In genomic region chr10:80260642-80261584, GRCm38 (mm10) we compare ENCODE assay signal across 8 mouse cellular contexts. TPM values are rescaled to one million over a fixed set of nuclear protein-coding genes. Genes with fewer than 3 reads are reported as not detected.
DNase-seq lines count a peak whose midpoint lies in the region; ATAC-seq lines count a peak whose summit lies in the region.

Gamt (minus strand) TSS chr10:80261012.
Dazap1 (plus strand) TSS chr10:80261486.

- intact Hi-C loops in gastrocnemius, postnatal 14 days (cut with DNase I; ENCODE audit: low total_unique reads) = no loop called here
- intact Hi-C loops in left cerebral cortex, postnatal 10 days (cut with DNase I) = no loop called here

- ATAC-seq in inflammation-experienced regulatory T-cells, adult 6 months = peak; percentile 49
- peak; percentile 68 for ATAC-seq in megakaryocyte-erythroid progenitor cell, adult 5-6 weeks (replicated peaks; ENCODE audit: low FRiP score, low TSS enrichment, poor library complexity, severe bottlenecking)

- DNase-seq in adrenal gland, adult (ENCODE audit: inconsistent age in 2 of 2, low spot score in 1 of 2) = peak; percentile 99
- peak; percentile 98 for DNase-seq in embryo, embryonic 10.5 days (ENCODE audit: low spot score)
- peak; percentile 99 for DNase-seq in gastrocnemius, postnatal 14 days
- peak; percentile 90 to 96 for DNase-seq in left cerebral cortex, postnatal 10 days (ENCODE audit: extremely low spot score in 1 of 2, low spot score in 2 of 2)
- DNase-seq in right cerebral cortex, postnatal 25 days = peak; percentile 88
- peak; percentile 99 for DNase-seq in urinary bladder, postnatal 4 days (ENCODE audit: low spot score in 2 of 2)

RNA-seq across cellular contexts. Expression of gene Gamt, which starts in this region (rescaled TPM):
- total RNA-seq in gastrocnemius, postnatal 14 days (2021) = 100 to 1,000 TPM; 232 to 267 TPM
- 1 to 10 TPM in 1 of 3 experiments, under 1 TPM in 2; 0.67 to 1.7 (median 0.75) TPM for polyA plus RNA-seq in inflammation-experienced regulatory T-cells, adult 6 months (2017; shearing (Covaris generic))
- total RNA-seq in left cerebral cortex, postnatal 10 days (2021) = 10 to 100 TPM; 25.9 to 26.0 TPM
- 1.2 and 1.7 TPM in 2 replicates for total RNA-seq in megakaryocyte-erythroid progenitor cell, adult 5-6 weeks (2014; fragmentation: Nextera tagmentation)
- 2.1 and 3.0 TPM in 2 replicates for total RNA-seq in megakaryocyte-erythroid progenitor cell, adult 5-6 weeks (2017)

RNA-seq across cellular contexts. Expression of gene Dazap1, which starts in this region (rescaled TPM):
- 10 to 100 TPM; 49.9 to 51.0 TPM for total RNA-seq in gastrocnemius, postnatal 14 days (2021)
- polyA plus RNA-seq in inflammation-experienced regulatory T-cells, adult 6 months (2017; shearing (Covaris generic)) = 10 to 100 TPM; 12.3 to 14.4 (median 14.0) TPM
- total RNA-seq in left cerebral cortex, postnatal 10 days (2021) = 10 to 100 TPM; 95.2 to 98.6 TPM
- 152 and 163 TPM in 2 replicates for total RNA-seq in megakaryocyte-erythroid progenitor cell, adult 5-6 weeks (2014; fragmentation: Nextera tagmentation)
- total RNA-seq in megakaryocyte-erythroid progenitor cell, adult 5-6 weeks (2017) = 269 and 335 TPM in 2 replicates

Comparison
In these comparisons a context has a peak if more than half of its experiments do, and no peak if none do; other contexts are left out.
1. Peak in every context shown above with its lines: DNase-seq and ATAC-seq.
2. RNA of gene Gamt (total RNA-seq): 232 to 267 TPM in gastrocnemius, postnatal 14 days; 25.9 to 26.0 TPM in left cerebral cortex, postnatal 10 days and 1.2 to 3.0 TPM in megakaryocyte-erythroid progenitor cell, adult 5-6 weeks; every median in the first group is over 4 times any median in the second.